Comparison of ENCODE assay signal across 8 mouse cellular contexts in genomic region chr2:14603784-14604781, GRCm38 (mm10). TPM values are rescaled to one million over a fixed set of nuclear protein-coding genes. Genes with fewer than 3 reads are reported as not detected.
DNase-seq lines count a peak whose midpoint lies in the region; ATAC-seq and TF ChIP-seq lines count a peak whose summit lies in the region.

No protein-coding gene starts in this region.

- TF ChIP-seq CTCF in gastrocnemius, adult 2 months (IDR thresholded peaks at IDR 0.05), result no peak

- peak overlapping the region; percentile 98 for H3K4me2 ChIP-seq in hindbrain, embryonic 16.5 days (ENCODE audit: low read length)

- intact Hi-C loops in gastrocnemius, adult 2 months (cut with DNase I), result no loop called here

- peak overlapping the region; percentile 71 for H3K27ac ChIP-seq in gastrocnemius, adult 2 months
- peak overlapping the region; percentile 81 for H3K27ac ChIP-seq in hindbrain, embryonic 16.5 days (ENCODE audit: low read depth, low read length)

- H3K27me3 ChIP-seq in hindbrain, embryonic 16.5 days (replicated peaks; ENCODE audit: control insufficient read depth, insufficient read depth, low read length), result no peaks in the 10 kb centered on the region

- under 1% methylated on average over 71 of the region's 83 CpGs for WGBS in hindbrain, embryonic 16.5 days

- peak; percentile 92 for ATAC-seq in hindbrain, embryonic 16.5 days
- ATAC-seq in megakaryocyte, adult 5-6 weeks (ENCODE audit: poor library complexity, severe bottlenecking), result peak; percentile 71

- H3K36me3 ChIP-seq in hindbrain, embryonic 16.5 days (ENCODE audit: control insufficient read depth, insufficient read depth, low read length), result no peaks in the 10 kb centered on the region

- peak overlapping the region; percentile 72 for H3K4me3 ChIP-seq in gastrocnemius, adult 2 months
- peak overlapping the region; percentile 80 for H3K4me3 ChIP-seq in hindbrain, embryonic 16.5 days (ENCODE audit: low read length)

- H3K9me3 ChIP-seq in hindbrain, embryonic 16.5 days (ENCODE audit: control insufficient read depth, low read length), result no peaks in the 10 kb centered on the region

- H3K4me1 ChIP-seq in hindbrain, embryonic 16.5 days (ENCODE audit: control insufficient read depth, insufficient read depth, low read depth, low read length), result peaks cover 11% of the 10 kb centered on the region

- peak; percentile 68 for DNase-seq in R1 (ENCODE audit: low read depth, low spot score)
- DNase-seq in cerebellum, postnatal 25 days, result peak; percentile 58 to 69
- DNase-seq in gastrocnemius, adult 2 months, result peak; percentile 54
- peak; percentile 39 to 49 for DNase-seq in left cerebral cortex, adult 8-10 months (ENCODE audit: low spot score in 2 of 2)
- peak; percentile 59 to 73 for DNase-seq in right cerebral cortex, postnatal 10 days (ENCODE audit: low spot score in 2 of 2)
- DNase-seq in urinary bladder, postnatal 36 days (ENCODE audit: low spot score in 2 of 2), result peak; percentile 30 to 41

- H3K9ac ChIP-seq in hindbrain, embryonic 16.5 days (ENCODE audit: low read depth, low read length), result peak overlapping the region; percentile 77

RNA-seq across cellular contexts. Expression of gene Cacnb2, which starts 1.2 kb away (rescaled TPM):
- under 1 TPM; 0.51 to 0.73 TPM for total RNA-seq in gastrocnemius, adult 2 months (2021)
- polyA plus RNA-seq in hindbrain, embryonic 16.5 days (2015; fragmentation: Nextera tagmentation; extraction: Ambion mirVana), result 6.6 and 7.6 TPM in 2 replicates
- total RNA-seq in left cerebral cortex, adult 8-10 months (2022), result 10 to 100 TPM; 53.2 to 64.7 (median 60.3) TPM
- 0.36 and 1.6 TPM in 2 replicates for total RNA-seq in megakaryocyte, adult 5-6 weeks (2015)
- 0.73 and 0.77 TPM in 2 replicates for total RNA-seq in megakaryocyte, adult 5-6 weeks (2017)

Comparison
In these comparisons a context has a peak if more than half of its experiments do, and no peak if none do; other contexts are left out.
1. Peak in every context shown above with its lines: DNase-seq, ATAC-seq, H3K4me3 ChIP-seq and H3K27ac ChIP-seq.
2. RNA of gene Cacnb2, which starts 1.2 kb away (total RNA-seq): 53.2 to 64.7 TPM in left cerebral cortex, adult 8-10 months; 0.36 to 1.6 TPM in megakaryocyte, adult 5-6 weeks and 0.51 to 0.73 TPM in gastrocnemius, adult 2 months; every median in the first group is over 10 times any median in the second.